Mouse (Mus musculus) midbrain, embryonic 15.5 days (tissue): ENCODE measurements at regions not wholly inside any gene's neighbourhood (a gene's known extent, or its start where the extent isn't known, plus 50 kb on each side); places are given as distances from the start of the nearest gene placed in this dataset.

Experiments used
- ATAC-seq: fragments of 200-750 bp; cut with Nextera tagmentation; replicated peaks from 2 replicates; pipeline ENCODE4 v1.8.0; 2017; ENCODE audit warnings: moderate TSS enrichment
- H3K27ac ChIP-seq: fragments of 300-500 bp; sonication (generic); 2 replicates; pipeline ENCODE4 v1.5.1; 2015; ENCODE audit warnings: mild to moderate bottlenecking, inconsistent platforms
- H3K27me3 ChIP-seq: fragments of 300-500 bp; sonication (generic); replicated peaks from 2 replicates; pipeline ENCODE4 v1.6.1; 2015; ENCODE audit warnings: inconsistent platforms
- H3K36me3 ChIP-seq: fragments of 300-500 bp; sonication (generic); replicated peaks from 2 replicates; pipeline ENCODE4 v1.6.1; 2015; ENCODE audit warnings: inconsistent platforms
- H3K4me1 ChIP-seq: fragments of 300-500 bp; sonication (generic); 2 replicates; pipeline ENCODE4 v1.6.1; 2015; ENCODE audit warnings: inconsistent platforms
- H3K4me2 ChIP-seq: fragments of 300-500 bp; sonication (generic); 2 replicates; pipeline ENCODE4 v1.6.1; 2015; ENCODE audit warnings: inconsistent platforms, mild to moderate bottlenecking, moderate library complexity
- H3K4me3 ChIP-seq: fragments of 300-500 bp; sonication (generic); 2 replicates; pipeline ENCODE4 v1.5.1; 2015; ENCODE audit warnings: mild to moderate bottlenecking, inconsistent platforms
- H3K9ac ChIP-seq: fragments of 300-500 bp; sonication (generic); 2 replicates; pipeline ENCODE4 v1.6.1; 2015; ENCODE audit warnings: mild to moderate bottlenecking, inconsistent platforms
- H3K9me3 ChIP-seq: fragments of 300-500 bp; sonication (generic); 2 replicates; pipeline ENCODE4 v1.6.1; 2016; ENCODE audit warnings: inconsistent platforms
- WGBS: fragments of 180-500 bp; shearing (Covaris S2); methylation state at CpG from one replicate; pipeline ENCODE4 v1.1.7; 2015; ENCODE audit warnings: mixed read lengths; 5-methylcytosine and 5-hydroxymethylcytosine counted together

DNA sequence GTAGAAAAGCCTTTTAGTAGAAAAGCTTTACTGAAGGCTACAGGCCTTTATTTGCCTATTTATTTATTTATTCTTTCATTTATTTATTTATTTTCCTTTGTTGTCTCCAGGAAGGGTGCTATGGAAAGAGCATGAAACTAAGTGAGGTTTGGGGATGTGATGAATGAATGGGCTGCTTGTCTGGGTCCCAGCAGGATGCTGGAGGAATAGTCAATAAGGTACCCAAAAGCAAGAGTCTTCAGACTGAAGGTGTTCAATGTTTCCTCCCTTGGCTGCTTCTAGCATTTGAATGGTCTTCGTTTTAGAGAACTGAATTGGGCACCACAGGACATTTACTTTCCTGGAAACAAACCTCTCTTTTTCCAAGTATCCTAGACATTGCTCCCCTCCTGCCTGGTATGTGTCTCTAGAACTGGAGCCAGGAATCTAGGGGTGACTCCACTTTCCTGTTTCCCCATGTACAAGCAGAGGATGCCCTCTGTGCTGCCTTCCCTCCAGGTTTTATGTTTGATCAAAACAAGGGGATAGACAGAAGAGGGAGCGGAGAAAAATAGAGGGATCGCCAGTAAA, 444.5 kb upstream of the Gm6657 start:
- 72% methylated on average over 3 of the region's 3 CpGs for WGBS
- Histone ChIP-seq H3K4me3 (no peak overlapping the region), H3K36me3 (no peaks in the 10 kb centered on the region), H3K4me2 (no peak overlapping the region), H3K4me1 (no peaks in the 10 kb centered on the region), H3K9ac (no peak overlapping the region), H3K27me3 (no peaks in the 10 kb centered on the region), H3K9me3 (no peaks in the 10 kb centered on the region), H3K27ac (no peak overlapping the region)
- ATAC-seq = no peak

DNA sequence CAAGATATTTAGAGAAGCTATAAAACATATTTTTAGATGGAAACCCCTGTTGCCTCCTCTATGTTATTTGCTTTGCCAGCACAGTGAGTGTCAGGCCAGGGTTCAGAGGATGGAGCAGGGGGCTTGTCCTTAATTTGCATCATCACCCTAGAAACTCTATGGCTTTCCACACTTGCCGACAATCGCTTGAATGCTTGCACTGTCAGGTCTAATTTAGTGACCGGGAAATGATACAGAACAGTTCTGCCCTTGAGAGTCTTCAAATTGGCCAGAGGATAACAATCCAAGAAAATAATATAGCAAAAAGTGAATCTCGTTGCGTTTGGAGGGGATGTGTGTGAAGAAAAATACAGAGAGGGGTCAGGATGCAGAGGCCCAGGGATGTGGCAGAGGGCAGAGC, 441.9 kb upstream of the Gm6657 start:
- Histone ChIP-seq H3K4me1 (no peaks in the 10 kb centered on the region), H3K36me3 (no peaks in the 10 kb centered on the region), H3K4me3 (no peak overlapping the region), H3K9me3 (no peaks in the 10 kb centered on the region), H3K27ac (no peak overlapping the region), H3K9ac (no peak overlapping the region), H3K4me2 (no peak overlapping the region), H3K27me3 (no peaks in the 10 kb centered on the region)
- 88% methylated on average over 5 of the region's 5 CpGs for WGBS
- no peak for ATAC-seq

DNA sequence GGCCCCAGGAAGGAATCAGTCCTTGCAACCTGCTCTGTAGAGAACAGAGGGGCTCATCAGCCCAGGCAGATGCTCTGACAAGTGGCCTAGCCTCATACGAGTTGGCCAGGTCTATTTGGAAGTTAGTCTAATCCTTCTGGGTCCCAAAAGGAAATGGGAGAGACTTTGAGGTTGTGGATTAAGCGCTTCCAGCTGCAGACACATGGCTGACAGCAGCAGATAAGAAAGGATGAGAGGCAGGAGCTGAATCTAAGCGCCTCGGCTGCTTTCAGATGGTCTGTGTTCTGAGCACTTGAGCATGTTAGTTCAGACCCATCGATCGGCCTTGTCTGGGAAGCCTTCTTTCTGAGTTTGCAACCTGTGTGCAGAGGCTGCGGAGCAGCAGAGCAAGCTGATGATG, 438.0 kb upstream of the Gm6657 start:
- WGBS = 59% methylated on average over 7 of the region's 7 CpGs
- no peaks in the 10 kb centered on the region for H3K36me3 ChIP-seq
- ATAC-seq = no peak
- no peaks in the 10 kb centered on the region for H3K4me1 ChIP-seq
- no peak overlapping the region for H3K4me3 ChIP-seq
- H3K9me3 ChIP-seq = no peaks in the 10 kb centered on the region
- no peak overlapping the region for H3K27ac ChIP-seq
- no peak overlapping the region for H3K4me2 ChIP-seq
- no peak overlapping the region for H3K9ac ChIP-seq
- H3K27me3 ChIP-seq = no peaks in the 10 kb centered on the region

DNA sequence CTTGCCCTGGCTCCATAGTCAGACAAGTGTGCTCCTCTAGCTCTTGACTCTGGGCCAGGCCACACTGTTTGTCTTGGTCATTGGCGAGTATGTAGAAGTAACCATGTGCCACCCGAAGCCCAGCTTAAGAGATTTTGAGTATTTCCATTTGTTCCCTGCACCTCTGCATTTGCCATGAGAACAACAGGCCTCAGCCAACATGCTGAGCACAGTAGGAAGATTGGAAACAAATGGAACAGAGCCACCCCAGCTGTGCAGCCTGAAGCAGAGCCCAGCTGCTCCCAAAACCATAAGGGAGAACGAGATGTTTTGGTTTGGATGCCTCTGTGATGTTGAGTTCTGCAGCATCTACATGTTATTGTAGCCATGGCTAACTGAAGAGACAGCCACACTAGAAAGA, 433.1 kb upstream of the Gm6657 start:
- Histone ChIP-seq H3K4me3 (no peak overlapping the region), H3K9me3 (no peaks in the 10 kb centered on the region), H3K4me2 (no peak overlapping the region), H3K27me3 (no peaks in the 10 kb centered on the region), H3K27ac (no peak overlapping the region), H3K4me1 (peaks cover 15% of the 10 kb centered on the region), H3K9ac (no peak overlapping the region), H3K36me3 (no peaks in the 10 kb centered on the region)
- WGBS = 80% methylated on average over 3 of the region's 3 CpGs
- no peak for ATAC-seq

DNA sequence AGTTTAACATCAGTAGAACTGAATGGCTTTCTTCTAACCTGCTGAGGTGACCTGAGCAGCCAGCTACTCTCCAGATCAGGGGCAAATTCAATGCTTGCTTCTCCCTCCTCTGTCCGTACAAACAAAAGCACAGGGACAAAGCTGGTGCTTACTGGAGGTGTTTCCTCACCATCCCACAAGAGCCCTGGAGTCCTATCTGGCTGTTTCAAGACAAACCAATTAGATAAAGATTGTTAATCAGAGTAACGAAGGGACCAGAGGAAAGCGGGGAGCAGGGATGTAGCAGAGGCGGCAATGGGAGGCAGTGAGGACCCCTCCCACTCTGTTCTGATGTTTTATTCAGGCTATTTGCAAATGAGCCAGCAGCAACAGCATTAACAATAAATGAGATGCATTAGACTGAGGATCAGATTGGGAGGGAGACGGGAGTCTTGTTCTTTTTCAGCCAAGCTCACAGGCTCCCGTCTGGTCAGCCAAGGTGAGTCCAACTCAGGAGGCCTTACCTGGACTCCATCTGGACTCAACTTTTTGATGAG, 418.0 kb upstream of the Gm6657 start:
- WGBS = 46% methylated on average over 6 of the region's 6 CpGs

DNA sequence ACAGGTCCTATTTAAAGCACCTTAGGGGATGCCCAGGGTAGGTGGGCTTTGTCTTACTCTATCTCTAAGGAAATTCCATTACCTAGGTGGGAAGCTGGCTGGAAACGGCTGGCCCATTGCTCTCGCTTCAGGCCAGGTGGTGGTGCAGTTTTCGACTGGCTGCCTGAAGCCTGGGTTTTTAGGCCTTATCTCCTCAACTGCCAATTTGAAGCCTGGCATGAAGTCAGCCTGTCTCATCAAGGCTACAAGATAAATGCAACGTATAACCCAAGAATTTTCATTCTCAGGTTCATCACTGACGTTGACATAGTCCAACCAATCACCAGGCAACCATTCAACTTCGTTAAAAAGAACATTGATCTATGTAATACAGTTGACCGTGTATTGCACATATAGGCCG, 417.3 kb upstream of the Gm6657 start:
- WGBS = 79% methylated on average over 8 of the region's 8 CpGs
- H3K27ac ChIP-seq = no peak overlapping the region
- no peak for ATAC-seq

More for the DNA sequence above, 418.0 kb upstream of the Gm6657 start:
- peak overlapping the region; percentile 34; the same call in 1 of the 2 replicates for H3K27ac ChIP-seq
- no peak overlapping the region for H3K4me2 ChIP-seq
- no peak overlapping the region for H3K4me3 ChIP-seq
- no peaks in the 10 kb centered on the region for H3K27me3 ChIP-seq
- no peaks in the 10 kb centered on the region for H3K36me3 ChIP-seq
- no peaks in the 10 kb centered on the region for H3K9me3 ChIP-seq
- H3K9ac ChIP-seq = no peak overlapping the region
- peaks cover 13% of the 10 kb centered on the region; the same call in 1 of the 2 replicates for H3K4me1 ChIP-seq
- peak; percentile 64 for ATAC-seq

DNA sequence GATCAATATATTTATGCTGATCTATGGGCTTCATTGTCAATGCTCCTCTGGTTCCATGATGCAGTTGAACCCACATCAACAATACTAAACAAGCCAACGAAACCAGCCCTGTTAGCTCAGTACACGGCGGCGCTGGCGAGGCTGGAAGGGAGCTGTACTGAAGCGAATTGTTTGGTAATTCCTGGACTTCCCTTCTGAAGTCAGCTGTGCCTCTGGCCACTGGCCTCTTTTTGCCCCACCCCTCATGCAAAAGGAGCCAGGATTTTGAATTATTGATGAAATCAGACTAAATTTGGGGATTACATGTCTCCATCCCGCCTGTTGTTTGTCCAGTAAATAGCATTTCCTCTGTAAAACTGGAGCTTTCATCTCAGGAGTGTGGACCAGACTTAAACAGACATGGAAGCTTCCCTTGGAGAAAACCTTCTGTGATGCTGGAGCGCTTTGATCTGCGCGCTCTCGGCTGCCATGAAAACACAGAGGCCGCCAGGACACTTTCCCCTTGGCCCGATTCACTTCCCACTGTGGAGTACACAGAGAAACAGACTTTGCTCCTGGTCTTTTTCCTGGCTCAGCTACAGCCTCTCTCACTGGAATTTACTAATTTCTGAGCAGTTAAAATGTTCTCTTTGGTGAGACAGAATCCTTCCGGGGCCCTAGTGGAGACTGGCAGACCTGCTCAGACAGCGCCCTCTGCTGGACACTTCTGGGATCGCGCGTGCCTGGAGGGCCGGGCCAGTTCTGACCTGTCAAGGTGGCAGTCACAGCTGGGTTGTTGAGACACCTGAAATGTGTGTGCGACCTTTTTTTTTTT, 412.9 kb upstream of the Gm6657 start:
- Histone ChIP-seq H3K27me3 (no peaks in the 10 kb centered on the region), H3K9ac (no peak overlapping the region), H3K4me1 (peaks cover 32% of the 10 kb centered on the region; the same call in 1 of the 2 replicates), H3K9me3 (no peaks in the 10 kb centered on the region), H3K27ac (peak overlapping the region; percentile 9), H3K4me2 (peak overlapping the region; percentile 14; the same call in 1 of the 2 replicates), H3K36me3 (no peaks in the 10 kb centered on the region), H3K4me3 (no peak overlapping the region)
- peak; percentile 71 for ATAC-seq
- 27% methylated on average over 20 of the region's 20 CpGs for WGBS

More for the DNA sequence above, 417.3 kb upstream of the Gm6657 start:
- Histone ChIP-seq H3K4me1 (peaks cover 15% of the 10 kb centered on the region; the same call in 1 of the 2 replicates), H3K27me3 (no peaks in the 10 kb centered on the region), H3K36me3 (no peaks in the 10 kb centered on the region), H3K4me3 (no peak overlapping the region), H3K9ac (no peak overlapping the region), H3K4me2 (no peak overlapping the region), H3K9me3 (no peaks in the 10 kb centered on the region)

DNA sequence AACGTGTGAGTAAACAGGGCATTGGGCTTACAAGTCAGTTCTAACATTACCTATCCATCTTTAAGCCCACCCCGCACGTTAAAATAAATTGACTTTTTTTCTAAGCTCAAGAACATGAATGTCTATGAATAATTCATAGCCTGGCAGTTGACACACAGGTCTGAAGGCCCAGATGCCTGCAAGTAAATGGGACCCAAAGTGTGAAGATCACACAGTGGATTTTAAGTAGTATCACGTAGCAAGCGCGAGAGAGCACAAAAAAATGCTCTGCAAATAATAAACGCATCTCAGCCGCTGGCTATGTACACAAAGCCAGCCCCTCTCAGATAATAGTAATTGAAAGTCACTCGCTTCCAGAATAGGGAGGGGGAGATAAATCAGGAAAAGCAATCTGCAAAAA, 410.1 kb upstream of the Gm6657 start:
- no peak for ATAC-seq
- Histone ChIP-seq H3K9me3 (no peaks in the 10 kb centered on the region), H3K9ac (no peak overlapping the region), H3K4me1 (peaks cover 30% of the 10 kb centered on the region; the same call in 1 of the 2 replicates), H3K36me3 (no peaks in the 10 kb centered on the region), H3K4me2 (no peak overlapping the region), H3K27ac (peak overlapping the region; percentile 20; the same call in 1 of the 2 replicates), H3K4me3 (no peak overlapping the region), H3K27me3 (no peaks in the 10 kb centered on the region)
- 34% methylated on average over 9 of the region's 9 CpGs for WGBS

DNA sequence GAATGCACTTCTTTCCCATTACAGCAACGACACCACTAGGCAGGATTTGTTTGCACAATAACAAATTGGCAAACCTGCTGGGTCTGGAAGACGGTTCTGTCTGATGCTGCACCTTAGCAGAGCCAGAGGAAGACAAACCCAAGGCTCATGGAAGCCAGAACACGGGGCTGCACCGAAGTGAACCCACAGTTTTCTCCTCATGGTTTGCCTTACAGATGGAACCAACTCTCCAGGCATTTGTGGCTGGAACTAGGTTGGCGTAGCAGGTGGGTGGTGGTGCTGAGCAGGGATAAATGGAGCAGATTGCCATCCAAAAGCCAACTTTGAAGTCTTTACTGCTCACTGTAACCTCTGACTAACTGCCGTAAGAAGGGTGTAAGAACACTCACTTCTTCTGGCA, 408.4 kb upstream of the Gm6657 start:
- WGBS = 82% methylated on average over 6 of the region's 6 CpGs
- Histone ChIP-seq H3K4me1 (peaks cover 42% of the 10 kb centered on the region), H3K9me3 (no peaks in the 10 kb centered on the region), H3K27me3 (no peaks in the 10 kb centered on the region; the same call in 1 of the 2 replicates), H3K36me3 (no peaks in the 10 kb centered on the region), H3K27ac (no peak overlapping the region), H3K4me3 (no peak overlapping the region), H3K4me2 (no peak overlapping the region), H3K9ac (no peak overlapping the region)
- ATAC-seq = no peak

DNA sequence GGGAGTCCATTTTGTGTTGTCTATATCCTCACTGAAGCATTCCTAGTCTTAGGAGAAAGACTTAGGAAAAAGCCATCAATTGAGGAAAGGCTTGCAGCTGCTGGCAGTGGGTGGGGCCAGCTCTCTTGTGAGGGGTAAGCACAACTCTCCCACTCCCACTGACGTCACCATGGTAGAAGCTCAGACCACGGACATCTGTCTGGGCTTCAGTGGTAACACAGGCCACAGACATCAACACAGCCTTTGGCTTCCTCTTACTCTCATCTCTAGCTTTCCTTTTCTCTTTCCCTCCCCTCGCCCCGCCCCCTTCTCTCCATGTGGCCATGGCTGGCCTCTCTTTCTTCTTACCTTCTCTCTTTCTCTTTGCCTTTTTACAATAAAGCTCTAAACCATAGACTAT, 407.4 kb upstream of the Gm6657 start:
- no peak overlapping the region for H3K4me2 ChIP-seq
- H3K27ac ChIP-seq = no peak overlapping the region
- no peak for ATAC-seq
- H3K9me3 ChIP-seq = no peaks in the 10 kb centered on the region
- no peaks in the 10 kb centered on the region; the same call in 1 of the 2 replicates for H3K27me3 ChIP-seq
- H3K4me3 ChIP-seq = no peak overlapping the region
- WGBS = 62% methylated on average over 4 of the region's 4 CpGs
- no peaks in the 10 kb centered on the region for H3K36me3 ChIP-seq
- no peak overlapping the region for H3K9ac ChIP-seq
- peaks cover 35% of the 10 kb centered on the region for H3K4me1 ChIP-seq

DNA sequence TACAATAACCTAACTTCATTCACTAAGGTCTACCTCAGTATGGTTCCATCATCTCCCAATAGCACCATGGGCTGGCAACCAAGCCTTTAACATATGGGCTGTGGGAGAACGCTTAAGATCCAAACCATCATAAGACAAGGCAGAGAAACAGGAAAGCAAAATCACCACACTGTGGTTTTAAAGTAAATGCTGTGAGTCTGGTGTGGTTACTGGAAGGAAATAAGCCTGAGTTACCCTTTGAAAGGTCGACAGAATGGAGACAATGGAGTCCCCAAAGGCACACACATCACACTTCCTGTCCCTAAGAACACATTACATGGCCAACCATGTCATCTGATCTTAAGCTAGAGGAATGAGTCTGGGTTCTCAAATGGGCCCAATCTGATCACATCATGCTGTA, 405.8 kb upstream of the Gm6657 start:
- Histone ChIP-seq H3K4me1 (peaks cover 32% of the 10 kb centered on the region), H3K27me3 (no peaks in the 10 kb centered on the region; the same call in 1 of the 2 replicates), H3K4me2 (no peak overlapping the region), H3K9me3 (no peaks in the 10 kb centered on the region), H3K4me3 (no peak overlapping the region), H3K36me3 (no peaks in the 10 kb centered on the region), H3K9ac (no peak overlapping the region), H3K27ac (no peak overlapping the region)
- 79% methylated on average over 2 of the region's 2 CpGs for WGBS
- ATAC-seq = no peak

DNA sequence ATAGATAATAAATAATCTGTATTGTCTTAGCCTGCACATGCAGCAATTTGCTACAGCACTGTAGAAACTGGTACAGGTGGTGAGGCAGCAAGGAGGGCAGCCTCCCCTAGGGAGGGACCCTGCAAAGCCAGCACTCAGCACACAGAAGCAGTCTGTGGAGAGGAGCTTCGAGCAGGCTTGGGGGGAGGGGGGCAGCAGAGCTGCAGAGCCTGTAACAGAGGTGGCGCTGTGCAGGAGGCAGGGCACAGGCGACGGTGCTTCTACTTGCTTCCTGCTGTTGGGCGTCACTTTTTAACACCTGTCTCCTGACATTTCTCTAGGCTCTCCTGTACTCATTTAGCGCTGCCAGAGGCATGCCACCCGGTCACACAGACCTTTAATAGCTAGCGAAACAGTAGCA, 404.6 kb upstream of the Gm6657 start:
- Histone ChIP-seq H3K27me3 (no peaks in the 10 kb centered on the region; the same call in 1 of the 2 replicates), H3K9me3 (no peaks in the 10 kb centered on the region), H3K27ac (peak overlapping the region; percentile 5; the same call in 1 of the 2 replicates), H3K4me3 (peak overlapping the region; percentile 30), H3K9ac (0 out of 2 replicates have a peak overlapping the region, but pooled peaks have one; percentile 14), H3K36me3 (no peaks in the 10 kb centered on the region), H3K4me1 (peaks cover 24% of the 10 kb centered on the region), H3K4me2 (peak overlapping the region; percentile 56)
- 4% methylated on average over 8 of the region's 8 CpGs for WGBS
- peak; percentile 75 for ATAC-seq
